Mouse (Mus musculus): ENCODE measurements at regions not wholly inside any gene's neighbourhood (a gene's known extent, or its start where the extent isn't known, plus 50 kb on each side); places are given as distances from the start of the nearest gene placed in this dataset.

DNA sequence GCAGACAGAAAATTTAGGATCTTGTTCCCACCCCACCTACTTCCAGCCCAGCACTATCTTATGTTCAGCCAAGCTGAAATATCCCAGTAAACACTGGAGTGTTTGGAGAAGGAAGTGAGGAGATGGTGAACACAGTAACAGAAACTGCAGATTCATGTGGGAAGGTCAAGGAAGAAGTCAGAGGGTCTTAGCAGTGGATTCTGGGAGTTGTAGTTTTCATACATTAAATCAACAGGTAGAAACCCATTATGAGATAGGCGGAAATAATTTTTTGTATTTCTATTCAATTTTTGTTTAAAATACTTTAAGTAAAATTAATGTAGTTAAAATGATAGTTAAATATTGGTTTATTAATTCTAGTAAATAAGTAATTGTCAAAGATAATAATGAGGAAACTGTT lies 429.6 kb upstream of the Gulo start:
- TF ChIP-seq CTCF (IDR thresholded peaks at IDR 0.05; ENCODE audit: low read depth, low read length) (no peak), POLR2A (IDR thresholded peaks at IDR 0.05; ENCODE audit: extremely low read depth, insufficient read depth, low read length) (no peak)
